Mouse (Mus musculus) spleen, adult 2 months (tissue): ENCODE results near the gene Ppm1b. TPM values are rescaled to one million over a fixed set of nuclear protein-coding genes. Genes with fewer than 3 reads are reported as not detected.

Source experiments
- DNase-seq, 2 experiments: peaks; one replicate each; pipeline versions ENCODE4 v3.0.0 to v3.0.0-alpha.2; 2012 to 2021; ENCODE audit warnings: low spot score in 2 of 2, low read depth in 1 of 2
- H3K27ac ChIP-seq: fragments of 200-500 bp; 2 replicates; pipeline ENCODE4 v1.5.1; 2012; ENCODE audit warnings: low read length, inconsistent platforms; ENCODE audit not compliant: insufficient read depth
- H3K27me3 ChIP-seq: fragments of 200-500 bp; 2 replicates; pipeline ENCODE4 v1.6.1; 2012; ENCODE audit warnings: mild to moderate bottlenecking, moderate library complexity, low read length, inconsistent platforms; ENCODE audit not compliant: control insufficient read depth, insufficient read depth
- H3K36me3 ChIP-seq: fragments of 200-500 bp; 2 replicates; pipeline ENCODE4 v1.6.1; 2012; ENCODE audit warnings: mild to moderate bottlenecking, low read length, inconsistent platforms; ENCODE audit not compliant: control insufficient read depth, insufficient read depth
- H3K4me1 ChIP-seq: fragments of 200-500 bp; 2 replicates; pipeline ENCODE4 v1.6.1; 2011; ENCODE audit warnings: inconsistent platforms; ENCODE audit not compliant: control insufficient read depth, insufficient read depth, insufficient read length
- H3K4me3 ChIP-seq: fragments of 200-500 bp; 2 replicates; pipeline ENCODE4 v1.5.1; 2011; ENCODE audit warnings: mild to moderate bottlenecking, inconsistent platforms; ENCODE audit not compliant: insufficient read depth, insufficient read length; ENCODE audit errors: extremely low read depth
- CTCF ChIP-seq: fragments of 200-500 bp; IDR thresholded peaks from 2 replicates; pipeline ENCODE4 v1.5.1; 2011; ENCODE audit warnings: mild to moderate bottlenecking, inconsistent platforms; ENCODE audit not compliant: insufficient read depth, insufficient read length, insufficient replicate concordance; ENCODE audit errors: extremely low read depth
- POLR2A ChIP-seq: fragments of 200-500 bp; IDR thresholded peaks from 2 replicates; pipeline ENCODE4 v1.6.1; 2011; ENCODE audit warnings: low read depth, low read length, inconsistent platforms
- WGBS: fragments of 180-500 bp; shearing (Covaris S2); methylation state at CpG from one replicate; pipeline ENCODE4 v1.1.7; 2018; 5-methylcytosine and 5-hydroxymethylcytosine counted together
- polyA plus RNA-seq: library from polyadenylated mRNA; depleted of rRNA; stranded (reverse); fragments of >200 nt; gene quantifications from 2 replicates; pipeline ENCODE4 v1.2.3, GENCODE M21; 2012; rRNA removed

The Ppm1b gene
- polyA plus RNA-seq, 1 experiment, result 12.8 TPM

- no peak for DNase-seq
- 94% methylated on average over 6 of the region's 6 CpGs for WGBS
- no peak overlapping the region for H3K27ac ChIP-seq
- H3K4me1 ChIP-seq, result no peaks in the 10 kb centered on the region
- peaks cover 17% of the 10 kb centered on the region for H3K36me3 ChIP-seq
- no peak overlapping the region for H3K4me3 ChIP-seq
- no peak for TF ChIP-seq POLR2A
- no peak for TF ChIP-seq CTCF
- no peaks in the 10 kb centered on the region for H3K27me3 ChIP-seq
Measured at GRCm38 (mm10) chr17:85070658-85071057, 114.1 kb downstream of the Ppm1b start.

- no peak overlapping the region for H3K4me3 ChIP-seq
- peaks cover 12% of the 10 kb centered on the region for H3K36me3 ChIP-seq
- WGBS, result 94% methylated on average over 8 of the region's 8 CpGs
- H3K27ac ChIP-seq, result no peak overlapping the region
- no peaks in the 10 kb centered on the region for H3K4me1 ChIP-seq
- no peaks in the 10 kb centered on the region for H3K27me3 ChIP-seq
- DNase-seq, result no peak
- TF ChIP-seq POLR2A (no peak), CTCF (no peak)
Measured at GRCm38 (mm10) chr17:85071088-85071775, 114.7 kb downstream of the Ppm1b start.

- H3K4me1 ChIP-seq, result no peaks in the 10 kb centered on the region
- TF ChIP-seq CTCF, result no peak
- TF ChIP-seq POLR2A, result no peak
- 92% methylated on average over 11 of the region's 11 CpGs for WGBS
- no peaks in the 10 kb centered on the region for H3K27me3 ChIP-seq
- no peak for DNase-seq
- H3K4me3 ChIP-seq, result no peak overlapping the region
- H3K36me3 ChIP-seq, result peaks cover 17% of the 10 kb centered on the region
- no peak overlapping the region for H3K27ac ChIP-seq
Measured at GRCm38 (mm10) chr17:85072383-85072782, 115.8 kb downstream of the Ppm1b start.

- H3K4me3 ChIP-seq, result no peak overlapping the region
- 92% methylated on average over 7 of the region's 7 CpGs for WGBS
- no peaks in the 10 kb centered on the region for H3K27me3 ChIP-seq
- TF ChIP-seq CTCF (no peak), POLR2A (no peak)
- H3K27ac ChIP-seq, result no peak overlapping the region
- peaks cover 17% of the 10 kb centered on the region for H3K36me3 ChIP-seq
- H3K4me1 ChIP-seq, result no peaks in the 10 kb centered on the region
- no peak for DNase-seq
Measured at GRCm38 (mm10) chr17:85073214-85073613, 116.7 kb downstream of the Ppm1b start.

Other genes starting within 250 kb of the Ppm1b start
- 5.4 and 6.8 TPM in 2 replicates for gene Lrpprc, start 166.0 kb upstream of the Ppm1b start, polyA plus RNA-seq
- 0.33 and 0.35 TPM in 2 replicates for gene Slc3a1, start 71.6 kb downstream of the Ppm1b start, polyA plus RNA-seq
- gene Prepl, start 133.5 kb downstream of the Ppm1b start, polyA plus RNA-seq, result 4.4 and 4.8 TPM in 2 replicates
- gene Camkmt, start 133.8 kb downstream of the Ppm1b start, polyA plus RNA-seq, result 2.8 and 3.3 TPM in 2 replicates